Mouse (Mus musculus): ENCODE data around the gene Mapk8ip3.

DNA sequence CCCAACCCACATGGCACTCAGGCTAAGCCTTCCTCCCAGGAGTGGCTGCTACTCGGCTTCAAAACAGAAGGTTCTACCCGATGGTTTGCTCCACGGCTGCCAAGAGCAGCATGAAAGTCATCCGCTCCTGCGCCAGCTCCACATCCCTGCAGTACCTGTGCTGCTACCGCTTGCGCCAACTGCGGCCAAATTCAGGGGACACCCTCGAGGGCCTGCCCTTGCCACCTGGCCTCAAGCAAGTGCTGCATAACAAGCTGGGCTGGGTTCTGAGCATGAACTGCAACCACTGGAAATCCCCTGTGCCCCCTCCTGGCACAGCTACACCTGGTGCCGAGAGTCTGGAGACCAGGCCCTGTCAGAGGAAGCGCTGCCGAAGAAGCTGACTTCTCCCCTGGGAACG, 45.5 kb downstream of the Mapk8ip3 start:
- TF ChIP-seq CTCF (IDR thresholded peaks at IDR 0.05; ENCODE audit: control insufficient read depth, insufficient read depth, insufficient replicate concordance, low read depth, low read length): no peak
- TF ChIP-seq POLR2A (IDR thresholded peaks at IDR 0.05; ENCODE audit: control insufficient read depth, low read depth, low read length): no peak

All from testis, adult 2 months (tissue).